Mouse (Mus musculus) bone marrow macrophage, adult 2 months (primary cell): ENCODE data around the gene Cldn10.

ENCODE experiments used
- CTCF ChIP-seq: IDR thresholded peaks from 2 replicates; pipeline ENCODE4 v1.5.1; 2012; ENCODE audit warnings: low read depth, mild to moderate bottlenecking, low read length, moderate library complexity
- POLR2A ChIP-seq: IDR thresholded peaks from 2 replicates; pipeline ENCODE4 v1.6.1; 2012; ENCODE audit warnings: mild to moderate bottlenecking, low read depth, low read length, borderline replicate concordance

GRCm38 (mm10) chr14:118820111-118820510 is 32.4 kb downstream of the Cldn10 start:
- TF ChIP-seq CTCF: peak; percentile 42; the same call in 1 of the 2 replicates
- no peak for TF ChIP-seq POLR2A
